Mouse (Mus musculus) c-Kit-positive CD71-positive TER-119-negative erythroid progenitor cells, embryonic 14.5 days (primary cell): ENCODE measurements around the gene Btbd35f1.
"Not testable (repeated sequence)": the region's sequence is repeated elsewhere in the genome, so short reads cannot be mapped to it uniquely, and the experiment has no call there.

Source experiments
- DNase-seq: peaks from one replicate; pipeline ENCODE4 v3.0.0-alpha.2; 2013; ENCODE audit warnings: low read depth

The Btbd35f1 gene

GRCm38 (mm10) chrX:32559755-32560154 lies at the start of gene Btbd35f1:
Gene Btbd35f1 (plus strand): TSS chrX:32560055.
- DNase-seq = not testable (repeated sequence)

- not testable (repeated sequence) for DNase-seq
These were observed 31.2 kb downstream of the Btbd35f1 start for GRCm38 (mm10) chrX:32590878-32591542.

GRCm38 (mm10) chrX:32601008-32601407 lies 41.2 kb downstream of the Btbd35f1 start:
- DNase-seq = not testable (repeated sequence)

- DNase-seq = not testable (repeated sequence)
These were observed 41.6 kb downstream of the Btbd35f1 start for GRCm38 (mm10) chrX:32601425-32601824.
